Mouse (Mus musculus) macrophage (primary cell): ENCODE data around the gene Nr1i3. TPM values are rescaled to one million over a fixed set of nuclear protein-coding genes. Genes with fewer than 3 reads are reported as not detected.

Source experiments
- H3K27ac ChIP-seq: fragments of 350-480 bp; formaldehyde crosslinking; 2 replicates; pipeline ENCODE4 v1.9.0; 2021
- H3K36me3 ChIP-seq: fragments of 350-480 bp; formaldehyde crosslinking; 2 replicates; pipeline ENCODE4 v1.9.0; 2021; ENCODE audit errors: inconsistent target
- H3K4me3 ChIP-seq: fragments of 350-480 bp; formaldehyde crosslinking; 2 replicates; pipeline ENCODE4 v1.9.0; 2021; ENCODE audit errors: inconsistent target
- H3K79me2 ChIP-seq: fragments of 350-480 bp; formaldehyde crosslinking; 2 replicates; pipeline ENCODE4 v1.9.0; 2021; ENCODE audit errors: inconsistent target
- WGBS: methylation state at CpG from one replicate; pipeline ENCODE4 v1.1.7; 2026; ENCODE audit warnings: inconsistent platforms; ENCODE audit not compliant: missing documents; 5-methylcytosine and 5-hydroxymethylcytosine counted together
- polyA plus RNA-seq: library from polyadenylated mRNA; stranded (reverse); fragments of 250-400 nt; gene quantifications from 3 replicates; pipeline ENCODE4 v1.2.4, GENCODE M21; 2018; ENCODE audit warnings: inconsistent platforms

Nr1i3 gene
- polyA plus RNA-seq, 1 experiment from 2014 or later, result 0.13 TPM

- Histone ChIP-seq H3K27ac (no peak overlapping the region), H3K79me2 (no peaks in the 10 kb centered on the region), H3K36me3 (no peaks in the 10 kb centered on the region), H3K4me3 (no peak overlapping the region)
- WGBS, result 68% methylated on average over 3 of the region's 3 CpGs
These were observed 50.1 kb downstream of the Nr1i3 start for GRCm38 (mm10) chr1:171263666-171264461.

GRCm38 (mm10) chr1:171265971-171266744, 52.4 kb downstream of the Nr1i3 start:
- H3K79me2 ChIP-seq, result peaks cover 10% of the 10 kb centered on the region
- no peaks in the 10 kb centered on the region for H3K36me3 ChIP-seq
- no peak overlapping the region for H3K27ac ChIP-seq
- 42% methylated on average over 4 of the region's 4 CpGs for WGBS
- H3K4me3 ChIP-seq, result no peak overlapping the region

GRCm38 (mm10) chr1:171268341-171268740, 54.6 kb downstream of the Nr1i3 start:
- 40% methylated on average over 1 of the region's 1 CpGs for WGBS
- Histone ChIP-seq H3K36me3 (no peaks in the 10 kb centered on the region; the same call in 1 of the 2 replicates), H3K4me3 (no peak overlapping the region), H3K27ac (0 out of 2 replicates have a peak overlapping the region, but pooled peaks have one; percentile 3), H3K79me2 (peaks cover 20% of the 10 kb centered on the region)

GRCm38 (mm10) chr1:171269848-171270572, 56.2 kb downstream of the Nr1i3 start, which contains the start of gene B4galt3:
Gene B4galt3 (plus strand): TSS chr1:171270328.
- H3K27ac ChIP-seq, result peak within 1 kb of the TSS; percentile 48
- 6% methylated on average over 36 of the region's 36 CpGs for WGBS
- H3K79me2 ChIP-seq, result peaks cover 20% of the 10 kb centered on the region
- H3K36me3 ChIP-seq, result peaks cover 16% of the 10 kb centered on the region; the same call in 1 of the 2 replicates
- peak within 1 kb of the TSS; percentile 99 for H3K4me3 ChIP-seq

Other genes with a start within 250 kb of the Nr1i3 start
- 372 to 843 TPM (median 791 TPM) in 3 replicates for gene Fcgr2b, start 237.4 kb upstream of the Nr1i3 start, polyA plus RNA-seq
- gene Fcgr4, start 195.1 kb upstream of the Nr1i3 start, polyA plus RNA-seq, result 192 to 337 TPM (median 269 TPM) in 3 replicates
- gene Fcgr3, start 149.0 kb upstream of the Nr1i3 start, polyA plus RNA-seq, result 921 to 1,206 TPM (median 1,155 TPM) in 3 replicates
- gene Cfap126, start 100.1 kb upstream of the Nr1i3 start, polyA plus RNA-seq, result 4.2 to 31.6 TPM (median 7.6 TPM) in 3 replicates
- gene Sdhc, start 63.4 kb upstream of the Nr1i3 start, polyA plus RNA-seq, result 81.5 to 101 TPM (median 100 TPM) in 3 replicates
- gene Mpz, start 63.3 kb upstream of the Nr1i3 start, polyA plus RNA-seq, result 0.25 TPM in 1 of 3 replicates, not detected in the others
- gene Pcp4l1, start 17.7 kb upstream of the Nr1i3 start, polyA plus RNA-seq, result 46.6 to 83.8 TPM (median 63.3 TPM) in 3 replicates
- gene Tomm40l, start 8.5 kb downstream of the Nr1i3 start, polyA plus RNA-seq, result 13.6 to 38.3 TPM (median 28.2 TPM) in 3 replicates
- 1.1 TPM in 1 of 3 replicates, not detected in the others for gene Apoa2, start 11.1 kb downstream of the Nr1i3 start, polyA plus RNA-seq
- gene Fcer1g, start 20.4 kb downstream of the Nr1i3 start, polyA plus RNA-seq, result 1,664 to 2,638 TPM (median 2,193 TPM) in 3 replicates
- 0.04 TPM in 1 of 3 replicates, not detected in the others for gene Adamts4, start 36.5 kb downstream of the Nr1i3 start, polyA plus RNA-seq
- gene Ndufs2, start 37.4 kb downstream of the Nr1i3 start, polyA plus RNA-seq, result 84.3 to 125 TPM (median 122 TPM) in 3 replicates
- gene B4galt3, start 56.4 kb downstream of the Nr1i3 start, polyA plus RNA-seq, result 10.2 to 16.8 TPM (median 14.2 TPM) in 3 replicates
- gene Ppox, start 67.2 kb downstream of the Nr1i3 start, polyA plus RNA-seq, result 8.6 to 27.3 TPM (median 12.1 TPM) in 3 replicates
- gene Usp21, start 74.0 kb downstream of the Nr1i3 start, polyA plus RNA-seq, result 17.1 to 34.6 TPM (median 21.1 TPM) in 3 replicates
- gene Ufc1, start 81.1 kb downstream of the Nr1i3 start, polyA plus RNA-seq, result 67.0 to 116 TPM (median 112 TPM) in 3 replicates
- 21.4 to 35.4 TPM (median 21.9 TPM) in 3 replicates for gene Dedd, start 115.2 kb downstream of the Nr1i3 start, polyA plus RNA-seq
- gene Nit1, start 131.7 kb downstream of the Nr1i3 start, polyA plus RNA-seq, result 17.3 to 23.1 TPM (median 22.3 TPM) in 3 replicates
- gene Pfdn2, start 131.7 kb downstream of the Nr1i3 start, polyA plus RNA-seq, result 47.7 to 119 TPM (median 64.5 TPM) in 3 replicates
- gene Klhdc9, start 146.8 kb downstream of the Nr1i3 start, polyA plus RNA-seq, result 0.11 TPM in 1 of 3 replicates, not detected in the others
- gene Nectin4, start 156.1 kb downstream of the Nr1i3 start, polyA plus RNA-seq, result 14.3 to 25.8 TPM (median 18.7 TPM) in 3 replicates
- 119 to 178 TPM (median 125 TPM) in 3 replicates for gene Arhgap30, start 175.0 kb downstream of the Nr1i3 start, polyA plus RNA-seq
- gene Usf1, start 197.3 kb downstream of the Nr1i3 start, polyA plus RNA-seq, result 32.8 to 94.5 TPM (median 36.5 TPM) in 3 replicates
- gene Tstd1, start 204.9 kb downstream of the Nr1i3 start, polyA plus RNA-seq, result 1.3 TPM in 1 of 3 replicates, not detected in the others
- gene F11r, start 223.6 kb downstream of the Nr1i3 start, polyA plus RNA-seq, result 0.39 to 1.7 TPM (median 0.56 TPM) in 3 replicates